Mouse (Mus musculus): ENCODE data around the gene Rarres2. TPM values are rescaled to one million over a fixed set of nuclear protein-coding genes. Genes with fewer than 3 reads are reported as not detected.

The Rarres2 gene
- total and polyA plus RNA-seq, 3 experiments: not detected

DNA sequence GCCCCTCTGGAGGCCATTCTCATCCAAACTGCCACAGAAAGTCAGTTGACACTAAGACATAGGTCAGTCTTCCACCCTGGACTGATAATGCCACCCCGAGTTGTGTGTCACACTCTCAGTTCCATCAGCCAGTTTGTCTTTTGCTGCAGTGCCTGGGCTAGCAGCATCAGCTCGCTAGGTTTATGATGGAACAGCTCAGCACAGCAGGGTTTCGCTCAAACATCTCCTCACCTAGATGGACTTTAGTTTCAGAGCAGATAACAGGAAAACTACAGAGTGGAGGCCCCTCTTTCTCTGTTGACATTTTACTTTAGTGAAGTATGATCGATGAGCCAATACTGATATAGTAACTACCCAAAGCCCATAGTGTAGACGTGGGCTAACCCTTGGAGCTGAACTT lies 42.2 kb upstream of the Rarres2 start:
- H3K27me3 ChIP-seq (ENCODE audit: control insufficient read depth in 1 of 2, insufficient read depth in 2 of 2, low read length in 2 of 2): no peaks in the 10 kb centered on the region
- TF ChIP-seq USF2 (IDR thresholded peaks at IDR 0.05; ENCODE audit: borderline replicate concordance in 1 of 2, insufficient read depth in 1 of 2, low read depth in 1 of 2, low read length in 2 of 2): no peak
- no peak for TF ChIP-seq CHD2 (IDR thresholded peaks at IDR 0.05; ENCODE audit: low read length)
- H3K36me3 ChIP-seq (ENCODE audit: control insufficient read depth in 1 of 2, insufficient read depth in 2 of 2, low read length in 2 of 2): no peaks in the 10 kb centered on the region
- H3K4me3 ChIP-seq (ENCODE audit: control insufficient read depth in 1 of 2, insufficient read depth in 1 of 2, low read depth in 2 of 2, low read length in 2 of 2): no peak overlapping the region
- H3K9me3 ChIP-seq (replicated peaks; ENCODE audit: insufficient read depth, low read length): no peaks in the 10 kb centered on the region
- no peak for DNase-seq (ENCODE audit: low read depth, low spot score)
- H3K79me2 ChIP-seq (ENCODE audit: control insufficient read depth, insufficient read depth, low read length, poor library complexity): no peaks in the 10 kb centered on the region
- no peak overlapping the region for H3K9ac ChIP-seq (ENCODE audit: control insufficient read depth, low read depth, low read length, poor library complexity, severe bottlenecking)
- H3K4me1 ChIP-seq (ENCODE audit: control insufficient read depth in 1 of 2, insufficient read depth in 2 of 2, low read length in 2 of 2): no peaks in the 10 kb centered on the region
- no peak overlapping the region for H3K27ac ChIP-seq (ENCODE audit: control insufficient read depth, low read depth, low read length)

DNA sequence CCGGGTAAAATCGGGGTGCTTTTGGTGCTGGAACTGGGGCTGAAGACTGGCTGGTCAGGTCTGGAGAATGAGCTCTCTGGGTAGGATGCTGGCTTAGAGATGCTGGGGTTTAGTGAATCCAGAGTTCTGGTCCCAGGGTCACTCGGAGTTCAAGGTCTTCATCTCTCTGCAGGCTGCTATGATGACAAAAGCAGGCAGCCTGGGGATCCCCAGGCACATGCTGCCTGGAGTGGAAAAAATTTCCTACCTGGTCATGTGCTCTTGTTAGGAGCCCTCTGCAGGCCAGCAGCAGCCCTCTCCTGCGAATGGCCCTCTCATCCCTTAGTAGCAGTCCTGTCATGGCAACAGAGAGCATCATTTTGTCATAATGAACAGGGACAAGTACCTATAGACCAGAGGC lies 40.9 kb upstream of the Rarres2 start:
- DNase-seq (ENCODE audit: low read depth, low spot score): no peak
- Histone ChIP-seq H3K4me3 (ENCODE audit: control insufficient read depth in 1 of 2, insufficient read depth in 1 of 2, low read depth in 2 of 2, low read length in 2 of 2) (no peak overlapping the region), H3K4me1 (ENCODE audit: control insufficient read depth in 1 of 2, insufficient read depth in 2 of 2, low read length in 2 of 2) (no peaks in the 10 kb centered on the region), H3K27me3 (ENCODE audit: control insufficient read depth in 1 of 2, insufficient read depth in 2 of 2, low read length in 2 of 2) (no peaks in the 10 kb centered on the region), H3K9me3 (replicated peaks; ENCODE audit: insufficient read depth, low read length) (no peaks in the 10 kb centered on the region), H3K79me2 (ENCODE audit: control insufficient read depth, insufficient read depth, low read length, poor library complexity) (no peaks in the 10 kb centered on the region), H3K9ac (ENCODE audit: control insufficient read depth, low read depth, low read length, poor library complexity, severe bottlenecking) (no peak overlapping the region), H3K36me3 (ENCODE audit: control insufficient read depth in 1 of 2, insufficient read depth in 2 of 2, low read length in 2 of 2) (no peaks in the 10 kb centered on the region), H3K27ac (ENCODE audit: control insufficient read depth, low read depth, low read length) (no peak overlapping the region)
- TF ChIP-seq ZNF384 (IDR thresholded peaks at IDR 0.05; ENCODE audit: low read depth, low read length): no peak
- TF ChIP-seq POLR2AphosphoS2 (IDR thresholded peaks at IDR 0.05; ENCODE audit: low read length): no peak
- no peak for TF ChIP-seq USF2 (IDR thresholded peaks at IDR 0.05; ENCODE audit: borderline replicate concordance in 1 of 2, insufficient read depth in 1 of 2, low read depth in 1 of 2, low read length in 2 of 2)
- TF ChIP-seq SIN3A (IDR thresholded peaks at IDR 0.05; ENCODE audit: low read length): no peak
- TF ChIP-seq HCFC1 (IDR thresholded peaks at IDR 0.05; ENCODE audit: low read depth, low read length): no peak
- TF ChIP-seq RAD21 (IDR thresholded peaks at IDR 0.05; ENCODE audit: low read depth, low read length): no peak
- TF ChIP-seq POLR2A (IDR thresholded peaks at IDR 0.05; ENCODE audit: control insufficient read depth in 1 of 2, insufficient read depth in 1 of 2, low read depth in 1 of 2, low read length in 2 of 2, poor library complexity in 1 of 2): no peak
- no peak for TF ChIP-seq CHD2 (IDR thresholded peaks at IDR 0.05; ENCODE audit: low read length)
- no peak for TF ChIP-seq NRF1 (IDR thresholded peaks at IDR 0.05; ENCODE audit: insufficient read depth, low read depth, low read length, poor library complexity, severe bottlenecking)
- no peak for TF ChIP-seq ELF1 (IDR thresholded peaks at IDR 0.05; ENCODE audit: low read depth, low read length)
- TF ChIP-seq MYB (IDR thresholded peaks at IDR 0.05; ENCODE audit: low read depth, low read length): no peak
- no peak for TF ChIP-seq CTCF (IDR thresholded peaks at IDR 0.05 in 2 of 3, conservative IDR thresholded peaks at IDR 0.05 in 1 of 3; ENCODE audit: control insufficient read depth in 1 of 3, insufficient read depth in 1 of 3, low read depth in 2 of 3, low read length in 3 of 3, poor library complexity in 1 of 3, severe bottlenecking in 1 of 3)
- no peak for TF ChIP-seq TBP (IDR thresholded peaks at IDR 0.05; ENCODE audit: low read depth, low read length)
- TF ChIP-seq MAX (IDR thresholded peaks at IDR 0.05; ENCODE audit: low read length): no peak

DNA sequence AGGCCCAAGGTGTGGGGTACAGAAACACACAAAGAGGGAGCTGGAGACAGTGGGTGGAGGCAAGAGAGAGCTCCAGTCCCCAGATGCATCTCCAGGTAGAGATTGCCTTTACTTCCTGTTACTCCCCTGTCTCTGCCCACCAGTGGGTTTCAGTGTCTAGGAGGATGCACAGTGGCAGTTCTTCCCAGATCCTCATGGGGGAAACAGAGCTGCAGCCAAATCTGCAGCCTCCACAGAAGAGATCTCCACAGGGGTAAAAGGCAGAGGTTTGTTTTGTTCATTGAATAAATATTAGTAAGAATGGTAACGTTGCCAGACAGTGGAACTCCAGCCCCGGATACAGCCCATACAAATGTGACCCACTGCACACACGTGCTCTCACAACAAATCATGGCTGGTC lies 38.1 kb upstream of the Rarres2 start:
- H3K36me3 ChIP-seq (ENCODE audit: control insufficient read depth in 1 of 2, insufficient read depth in 2 of 2, low read length in 2 of 2): no peaks in the 10 kb centered on the region
- H3K79me2 ChIP-seq (ENCODE audit: control insufficient read depth, insufficient read depth, low read length, poor library complexity): no peaks in the 10 kb centered on the region
- no peak overlapping the region for H3K4me3 ChIP-seq (ENCODE audit: control insufficient read depth in 1 of 2, insufficient read depth in 1 of 2, low read depth in 2 of 2, low read length in 2 of 2)
- DNase-seq (ENCODE audit: low read depth, low spot score): no peak
- H3K9ac ChIP-seq (ENCODE audit: control insufficient read depth, low read depth, low read length, poor library complexity, severe bottlenecking): no peak overlapping the region
- no peak overlapping the region for H3K27ac ChIP-seq (ENCODE audit: control insufficient read depth, low read depth, low read length)
- no peaks in the 10 kb centered on the region for H3K27me3 ChIP-seq (ENCODE audit: control insufficient read depth in 1 of 2, insufficient read depth in 2 of 2, low read length in 2 of 2)
- TF ChIP-seq TBP (IDR thresholded peaks at IDR 0.05; ENCODE audit: low read depth, low read length) (no peak), NRF1 (IDR thresholded peaks at IDR 0.05; ENCODE audit: insufficient read depth, low read depth, low read length, poor library complexity, severe bottlenecking) (no peak), ZC3H11A (IDR thresholded peaks at IDR 0.05; ENCODE audit: low read depth, low read length) (no peak), MYC (IDR thresholded peaks at IDR 0.05; ENCODE audit: low read depth, low read length) (no peak), POLR2AphosphoS2 (IDR thresholded peaks at IDR 0.05; ENCODE audit: low read length) (no peak), ELF1 (IDR thresholded peaks at IDR 0.05; ENCODE audit: low read depth, low read length) (no peak), E2F4 (IDR thresholded peaks at IDR 0.05; ENCODE audit: borderline replicate concordance, low read depth, low read length) (no peak), USF1 (IDR thresholded peaks at IDR 0.05; ENCODE audit: low read depth, low read length) (no peak)
- no peaks in the 10 kb centered on the region for H3K4me1 ChIP-seq (ENCODE audit: control insufficient read depth in 1 of 2, insufficient read depth in 2 of 2, low read length in 2 of 2)
- no peaks in the 10 kb centered on the region for H3K9me3 ChIP-seq (replicated peaks; ENCODE audit: insufficient read depth, low read length)
